Mouse (Mus musculus): ENCODE results near the gene Gm43552. TPM values are rescaled to one million over a fixed set of nuclear protein-coding genes. Genes with fewer than 3 reads are reported as not detected.

Gm43552 gene
- polyA plus RNA-seq, 1 experiment from 2014 or later = not detected

DNA sequence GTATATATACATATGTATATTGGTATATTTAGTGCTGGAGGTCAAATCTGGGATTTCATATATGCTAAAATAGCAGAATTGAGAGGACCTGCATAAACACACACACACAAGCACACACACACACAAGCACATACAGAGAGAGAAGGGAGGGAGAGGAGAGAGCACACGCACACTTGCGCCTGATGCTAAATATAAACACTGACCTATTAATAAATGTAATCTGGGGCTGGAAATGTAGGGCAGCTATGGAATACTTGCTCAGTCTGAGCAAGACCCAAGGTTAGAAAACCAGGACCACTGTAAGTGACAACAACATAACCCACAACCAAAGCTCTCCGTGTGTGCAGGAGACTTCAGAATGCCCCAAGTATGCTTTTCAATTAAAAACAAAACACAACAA, 33.2 kb downstream of the Gm43552 start:
- Histone ChIP-seq H3K9ac (no peak overlapping the region), H3K27ac (ENCODE audit: low read depth) (no peak overlapping the region)

DNA sequence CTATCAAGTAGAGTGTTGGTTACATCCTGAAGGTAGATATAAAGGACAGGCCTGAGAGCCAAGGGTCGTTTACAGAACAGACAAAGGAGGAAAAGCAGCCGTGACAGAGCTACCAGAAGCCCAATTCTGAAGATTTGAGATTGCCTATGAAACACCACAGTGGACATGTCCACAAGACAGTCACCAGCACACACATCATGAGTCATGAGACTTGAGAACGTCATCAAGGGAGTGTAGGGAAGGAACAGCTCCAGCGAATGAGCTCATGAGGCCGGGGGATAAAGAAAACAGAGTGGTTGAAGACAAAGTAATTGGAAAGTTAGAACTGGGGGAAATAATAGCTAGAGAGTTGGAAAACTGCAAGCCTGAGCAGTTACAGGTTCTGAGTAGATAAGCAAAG, 34.8 kb downstream of the Gm43552 start:
- DNase-seq = peak; percentile 29
- TF ChIP-seq CTCF (IDR thresholded peaks at IDR 0.05; ENCODE audit: low read depth) = no peak
- ATAC-seq (ENCODE audit: insufficient read depth) = no peak

More for the DNA sequence above, 33.2 kb downstream of the Gm43552 start:
- Histone ChIP-seq H3K4me1 (ENCODE audit: insufficient read depth) (peaks cover 10% of the 10 kb centered on the region), H3K4me3 (ENCODE audit: low read depth, low read length) (no peak overlapping the region), H3K27me3 (ENCODE audit: insufficient read depth, low read length) (no peaks in the 10 kb centered on the region), H3K4me2 (no peak overlapping the region), H3K9me3 (ENCODE audit: low read depth, low read length) (no peaks in the 10 kb centered on the region), H3K36me3 (ENCODE audit: insufficient read depth) (no peaks in the 10 kb centered on the region; the same call in 1 of the 2 replicates)
- 67% methylated on average over 3 of the region's 3 CpGs for WGBS
- ATAC-seq (ENCODE audit: insufficient read depth) = no peak
- no peak for DNase-seq
- no peak for TF ChIP-seq CTCF (IDR thresholded peaks at IDR 0.05; ENCODE audit: low read depth)

DNA sequence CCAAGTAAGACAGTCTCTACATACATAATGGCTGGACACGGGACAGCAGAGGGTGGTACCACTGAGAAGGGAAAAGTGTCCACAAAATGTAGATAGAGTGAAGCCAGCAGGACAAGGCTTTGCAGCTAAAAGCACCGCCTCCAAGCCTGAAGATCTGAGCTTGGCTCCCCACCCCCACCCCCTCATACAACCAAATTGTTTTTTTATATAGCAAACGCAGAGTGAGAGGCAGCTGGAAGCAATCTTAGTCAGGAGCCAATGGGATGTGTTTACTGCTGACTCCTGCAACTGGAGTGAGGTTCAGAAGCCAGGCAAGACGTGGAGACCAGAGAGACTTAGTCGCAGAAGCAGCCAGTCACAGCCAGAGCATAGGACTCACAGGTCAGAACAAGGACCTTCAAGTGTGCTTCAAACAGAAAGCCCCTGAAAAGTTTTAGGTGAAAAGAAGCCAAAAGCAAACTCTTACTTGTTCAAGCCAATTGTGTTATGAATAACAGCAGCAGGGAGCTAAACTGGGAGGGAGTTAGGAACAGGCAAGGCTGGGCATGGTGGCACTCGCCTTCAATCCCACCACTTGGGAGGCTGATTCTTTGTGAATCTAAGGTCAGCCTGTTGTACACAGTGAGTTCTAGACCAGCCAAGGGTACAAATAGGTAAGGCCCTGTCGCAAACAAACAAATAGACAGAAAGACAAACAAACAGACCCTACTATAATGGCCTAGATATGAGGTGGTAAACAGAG, 35.4 kb downstream of the Gm43552 start:
- Histone ChIP-seq H3K36me3 (ENCODE audit: insufficient read depth) (no peaks in the 10 kb centered on the region), H3K27ac (ENCODE audit: low read depth) (peak overlapping the region; percentile 92), H3K9me3 (ENCODE audit: low read depth, low read length) (no peaks in the 10 kb centered on the region), H3K27me3 (ENCODE audit: insufficient read depth, low read length) (no peaks in the 10 kb centered on the region), H3K4me3 (ENCODE audit: low read depth, low read length) (no peak overlapping the region), H3K4me2 (peak overlapping the region; percentile 4; the same call in 1 of the 2 replicates), H3K9ac (no peak overlapping the region), H3K4me1 (ENCODE audit: insufficient read depth) (peaks cover 10% of the 10 kb centered on the region)
- no peak for TF ChIP-seq CTCF (IDR thresholded peaks at IDR 0.05; ENCODE audit: low read depth)
- WGBS = 24% methylated on average over 7 of the region's 7 CpGs
- ATAC-seq (ENCODE audit: insufficient read depth) (peak; percentile 96), DNase-seq (peak; percentile 91)

More for the DNA sequence above, 34.8 kb downstream of the Gm43552 start:
- Histone ChIP-seq H3K36me3 (ENCODE audit: insufficient read depth) (no peaks in the 10 kb centered on the region), H3K4me3 (ENCODE audit: low read depth, low read length) (no peak overlapping the region), H3K9me3 (ENCODE audit: low read depth, low read length) (no peaks in the 10 kb centered on the region), H3K4me1 (ENCODE audit: insufficient read depth) (peaks cover 10% of the 10 kb centered on the region), H3K9ac (no peak overlapping the region), H3K27ac (ENCODE audit: low read depth) (peak overlapping the region; percentile 92), H3K27me3 (ENCODE audit: insufficient read depth, low read length) (no peaks in the 10 kb centered on the region), H3K4me2 (no peak overlapping the region)
- WGBS = 45% methylated on average over 5 of the region's 5 CpGs

DNA sequence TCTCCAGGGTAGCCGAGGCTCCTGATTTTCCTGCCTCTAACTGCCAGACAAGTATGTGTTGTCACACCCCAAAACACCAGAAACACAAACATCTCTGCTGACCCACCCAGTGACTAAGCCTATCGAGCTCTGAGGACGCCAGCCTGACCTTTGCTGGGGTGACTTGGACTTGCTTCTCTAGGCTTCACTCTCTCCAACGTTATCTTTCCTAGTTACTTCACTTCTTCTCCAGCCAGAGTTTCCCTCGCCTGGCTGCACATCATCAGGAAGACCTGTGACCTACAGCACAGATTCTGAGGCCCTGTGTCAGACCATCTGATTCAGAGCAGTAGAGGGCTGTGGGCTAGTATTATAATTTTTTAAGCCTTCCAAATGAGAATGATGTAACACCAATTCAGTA, 37.9 kb downstream of the Gm43552 start:
- no peak for TF ChIP-seq CTCF (IDR thresholded peaks at IDR 0.05; ENCODE audit: low read depth)
- Histone ChIP-seq H3K9me3 (ENCODE audit: low read depth, low read length) (no peaks in the 10 kb centered on the region), H3K27me3 (ENCODE audit: insufficient read depth, low read length) (no peaks in the 10 kb centered on the region), H3K36me3 (ENCODE audit: insufficient read depth) (no peaks in the 10 kb centered on the region), H3K4me3 (ENCODE audit: low read depth, low read length) (no peak overlapping the region), H3K27ac (ENCODE audit: low read depth) (no peak overlapping the region), H3K4me2 (no peak overlapping the region), H3K4me1 (ENCODE audit: insufficient read depth) (peaks cover 10% of the 10 kb centered on the region), H3K9ac (no peak overlapping the region)
- WGBS = 31% methylated on average over 5 of the region's 5 CpGs
- DNase-seq (no peak), ATAC-seq (ENCODE audit: insufficient read depth) (no peak)

DNA sequence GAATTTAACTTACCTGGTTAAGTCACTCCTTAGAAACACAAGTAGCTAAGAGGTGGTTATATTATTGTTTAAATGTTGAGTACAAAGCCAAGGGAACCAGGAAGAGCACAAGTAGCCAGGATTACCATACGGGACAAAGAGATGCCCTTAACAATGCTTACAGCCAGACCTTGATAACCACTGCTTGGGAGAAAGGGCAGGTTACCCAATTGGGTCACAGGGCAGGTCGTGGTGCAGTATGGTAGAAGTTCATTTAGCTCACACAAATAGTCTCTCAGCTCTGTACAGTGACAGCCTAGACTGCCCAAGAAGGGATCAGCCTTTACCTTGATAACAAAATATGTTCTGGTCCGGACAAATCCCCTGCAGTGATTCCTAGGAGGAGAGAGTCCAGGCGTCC, 43.7 kb downstream of the Gm43552 start:
- Histone ChIP-seq H3K27ac (ENCODE audit: low read depth) (no peak overlapping the region), H3K4me1 (ENCODE audit: insufficient read depth) (no peaks in the 10 kb centered on the region), H3K27me3 (ENCODE audit: insufficient read depth, low read length) (no peaks in the 10 kb centered on the region), H3K36me3 (ENCODE audit: insufficient read depth) (0 out of 2 replicates have a peak, but pooled peaks cover 4% of the 10 kb centered on the region), H3K9ac (no peak overlapping the region), H3K9me3 (ENCODE audit: low read depth, low read length) (no peaks in the 10 kb centered on the region), H3K4me2 (no peak overlapping the region), H3K4me3 (ENCODE audit: low read depth, low read length) (no peak overlapping the region)
- TF ChIP-seq CTCF (IDR thresholded peaks at IDR 0.05; ENCODE audit: low read depth) = no peak
- ATAC-seq (ENCODE audit: insufficient read depth) (no peak), DNase-seq (no peak)
- 66% methylated on average over 4 of the region's 4 CpGs for WGBS

DNA sequence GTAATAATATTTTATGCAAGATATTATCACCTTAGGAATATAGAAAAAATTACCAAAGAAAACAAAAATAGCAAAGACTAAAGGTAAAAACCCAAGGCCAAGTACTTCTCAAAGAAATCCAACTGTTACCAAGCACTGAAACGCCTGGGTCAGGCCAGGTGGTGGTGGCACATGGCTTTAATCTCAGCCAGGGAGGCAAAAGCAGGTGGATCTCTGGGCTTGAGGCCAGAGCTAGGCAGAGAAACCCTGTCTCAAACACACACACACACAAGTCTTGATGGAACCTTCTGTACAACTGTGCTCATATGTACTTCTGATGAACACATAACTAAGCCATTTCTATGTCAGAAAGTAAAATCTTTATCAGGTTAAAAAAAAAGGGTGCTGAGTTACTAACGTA, 44.8 kb downstream of the Gm43552 start:
- no peak overlapping the region for H3K9ac ChIP-seq
- TF ChIP-seq CTCF (IDR thresholded peaks at IDR 0.05; ENCODE audit: low read depth) = no peak
- no peaks in the 10 kb centered on the region for H3K9me3 ChIP-seq (ENCODE audit: low read depth, low read length)

DNA sequence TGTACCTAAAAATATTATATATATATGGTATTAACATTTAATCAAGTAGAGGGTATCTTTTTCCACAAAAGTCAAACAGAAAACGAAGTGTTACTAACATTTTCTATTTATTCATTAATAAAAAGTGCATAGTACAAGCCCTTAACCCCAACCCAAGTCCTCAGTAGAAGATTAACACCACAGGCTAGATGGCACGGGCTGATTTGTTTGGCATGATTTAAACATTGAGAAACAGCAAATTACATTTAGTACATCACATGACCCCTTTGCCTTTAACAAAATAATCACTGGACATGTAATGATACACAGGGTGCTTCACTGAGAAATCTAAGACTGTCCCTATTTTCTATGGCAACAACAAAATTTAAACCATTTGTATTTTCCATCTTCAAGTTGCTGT, 45.9 kb downstream of the Gm43552 start:
- Histone ChIP-seq H3K4me3 (ENCODE audit: low read depth, low read length) (no peak overlapping the region), H3K4me2 (no peak overlapping the region), H3K27me3 (ENCODE audit: insufficient read depth, low read length) (no peaks in the 10 kb centered on the region), H3K4me1 (ENCODE audit: insufficient read depth) (no peaks in the 10 kb centered on the region), H3K36me3 (ENCODE audit: insufficient read depth) (0 out of 2 replicates have a peak, but pooled peaks cover 4% of the 10 kb centered on the region), H3K9me3 (ENCODE audit: low read depth, low read length) (no peaks in the 10 kb centered on the region), H3K9ac (no peak overlapping the region), H3K27ac (ENCODE audit: low read depth) (no peak overlapping the region)
- ATAC-seq (ENCODE audit: insufficient read depth) (no peak), DNase-seq (no peak)
- TF ChIP-seq CTCF (IDR thresholded peaks at IDR 0.05; ENCODE audit: low read depth) = no peak
- 60% methylated on average over 2 of the region's 2 CpGs for WGBS

More for the DNA sequence above, 44.8 kb downstream of the Gm43552 start:
- ATAC-seq (ENCODE audit: insufficient read depth) (no peak), DNase-seq (no peak)
- WGBS = 73% methylated on average over 2 of the region's 2 CpGs
- no peak overlapping the region for H3K4me3 ChIP-seq (ENCODE audit: low read depth, low read length)
- no peaks in the 10 kb centered on the region for H3K27me3 ChIP-seq (ENCODE audit: insufficient read depth, low read length)
- H3K36me3 ChIP-seq (ENCODE audit: insufficient read depth) = 0 out of 2 replicates have a peak, but pooled peaks cover 4% of the 10 kb centered on the region
- H3K4me1 ChIP-seq (ENCODE audit: insufficient read depth) = no peaks in the 10 kb centered on the region
- no peak overlapping the region for H3K4me2 ChIP-seq
- no peak overlapping the region for H3K27ac ChIP-seq (ENCODE audit: low read depth)

Measured in lung, embryonic 14.5 days (tissue).